Mouse (Mus musculus): ENCODE data around the gene Osbpl2.

Gene Osbpl2

DNA sequence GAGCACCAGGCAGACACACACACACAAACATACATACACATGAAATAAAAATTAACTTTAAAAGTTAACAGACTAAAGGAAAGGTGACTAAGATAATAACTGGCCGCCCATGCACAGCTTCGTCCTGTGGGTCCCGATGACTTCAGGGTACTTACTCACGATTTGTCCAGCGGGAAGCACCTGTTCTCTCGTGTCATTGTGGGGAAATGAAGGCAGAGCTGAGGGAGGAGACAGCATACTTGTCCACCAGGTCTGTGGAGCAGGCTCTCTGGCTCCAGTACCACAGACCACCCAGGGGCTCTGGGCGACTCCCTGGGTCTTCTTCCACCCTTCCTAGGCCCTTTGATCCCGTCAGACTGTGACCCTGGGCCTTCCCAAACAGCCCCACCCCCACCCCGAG lies 82.2 kb downstream of the Osbpl2 start:
- DNase-seq (ENCODE audit: low read depth, low spot score): no peak

GRCm38 (mm10) chr2:180202263-180202662 lies 83.2 kb downstream of the Osbpl2 start:
- DNase-seq (ENCODE audit: low read depth, low spot score): no peak

GRCm38 (mm10) chr2:180202805-180203204 lies 83.7 kb downstream of the Osbpl2 start:
- no peak for DNase-seq (ENCODE audit: low read depth, low spot score)

- DNase-seq (ENCODE audit: low read depth, low spot score): no peak
Measured at GRCm38 (mm10) chr2:180204501-180204900, 85.4 kb downstream of the Osbpl2 start.

GRCm38 (mm10) chr2:180205083-180205955 lies 86.2 kb downstream of the Osbpl2 start:
- no peak for DNase-seq (ENCODE audit: low read depth, low spot score)

DNA sequence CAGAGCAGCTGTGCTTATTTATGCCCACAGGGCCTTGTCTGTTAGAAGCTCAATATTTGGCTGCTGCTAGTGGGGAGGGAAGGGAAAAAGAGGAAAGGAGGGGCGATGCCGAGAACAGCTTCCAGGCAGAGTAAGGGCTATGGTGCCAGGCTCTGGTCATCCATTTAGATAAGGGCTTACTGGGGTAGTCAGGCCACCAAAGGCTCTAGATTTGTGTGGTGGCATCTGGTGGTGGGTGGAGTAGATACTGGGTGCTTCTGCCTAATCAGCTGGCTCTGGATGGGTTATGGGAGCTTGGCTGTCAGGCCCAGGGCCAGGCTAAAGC lies 86.8 kb downstream of the Osbpl2 start:
- no peak for DNase-seq (ENCODE audit: low read depth, low spot score)

DNA sequence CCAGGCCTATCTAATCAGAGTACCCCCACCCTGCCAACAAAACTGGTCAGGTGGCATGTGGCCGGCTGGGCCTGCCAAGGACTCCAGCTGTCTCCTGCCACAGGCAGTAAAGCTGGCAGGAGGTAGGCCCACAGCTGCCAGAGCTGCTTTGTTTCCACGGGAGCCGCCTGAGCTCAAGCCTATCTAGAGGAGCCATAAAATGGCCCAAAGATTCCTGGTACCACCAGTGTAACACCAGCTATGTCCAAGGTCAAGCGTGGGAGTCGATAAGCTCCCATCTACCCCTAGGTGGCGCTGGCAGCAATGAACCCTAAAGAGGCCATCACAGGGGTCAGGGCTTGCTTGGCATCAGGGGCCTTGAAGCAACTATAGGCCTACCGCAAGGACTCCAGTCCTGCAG lies 88.7 kb downstream of the Osbpl2 start:
- DNase-seq (ENCODE audit: low read depth, low spot score): no peak

DNA sequence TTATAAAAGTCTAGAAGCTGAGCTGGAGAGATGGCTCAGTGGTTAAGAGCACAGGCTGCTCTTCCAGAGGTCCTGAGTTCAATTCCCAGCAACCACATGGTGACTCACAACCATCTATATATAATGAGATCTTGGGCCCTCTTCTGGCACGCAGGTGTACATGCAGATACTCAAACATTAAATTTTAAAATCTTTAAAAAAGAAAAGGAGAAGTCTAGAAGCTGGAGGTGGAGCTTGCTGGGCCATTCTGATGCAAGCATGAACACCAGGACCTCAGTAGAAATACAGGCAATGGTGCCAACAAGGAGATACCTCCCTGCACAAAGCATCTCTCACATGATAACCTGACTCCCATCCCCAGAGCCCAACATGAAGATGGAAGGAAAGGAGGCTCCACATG lies 89.9 kb downstream of the Osbpl2 start:
- DNase-seq (ENCODE audit: low read depth, low spot score): no peak

DNA sequence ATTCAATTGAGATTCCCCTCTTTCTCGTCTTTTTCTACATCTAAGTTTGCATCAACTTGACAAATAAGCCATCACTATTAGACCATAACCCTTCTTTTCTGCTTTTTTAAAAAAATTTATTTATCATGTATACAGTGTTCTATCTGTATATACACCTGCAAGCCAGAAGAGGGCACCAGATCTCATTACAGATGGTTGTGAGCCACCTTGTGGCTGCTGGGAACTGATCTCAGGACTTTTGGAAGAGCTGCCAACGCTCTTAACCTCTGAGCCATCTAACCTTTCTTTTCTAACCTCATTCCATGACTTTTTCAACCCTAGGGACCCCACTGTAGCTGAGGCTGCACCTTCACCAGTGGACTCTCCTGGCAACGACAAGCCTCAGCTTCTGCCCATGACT lies 93.1 kb downstream of the Osbpl2 start:
- DNase-seq (ENCODE audit: low read depth, low spot score): no peak

All from retina, adult 2 months (tissue).